Mouse (Mus musculus) c-Kit-positive CD71-positive TER-119-negative erythroid progenitor cells, embryonic 14.5 days (primary cell): ENCODE results near the gene Trappc2.

ENCODE experiments used
- DNase-seq: peaks from one replicate; pipeline ENCODE4 v3.0.0-alpha.2; 2013; ENCODE audit warnings: low read depth

Trappc2 gene

GRCm38 (mm10) chrX:166440036-166440615 is at the start of gene Trappc2:
Gene Trappc2 (plus strand): TSS chrX:166440574.
- no peak for DNase-seq

GRCm38 (mm10) chrX:166393753-166394152 is 46.6 kb upstream of the Trappc2 start:
- DNase-seq, result no peak

GRCm38 (mm10) chrX:166407865-166408264 is 32.5 kb upstream of the Trappc2 start:
- peak; percentile 24 for DNase-seq

DNA sequence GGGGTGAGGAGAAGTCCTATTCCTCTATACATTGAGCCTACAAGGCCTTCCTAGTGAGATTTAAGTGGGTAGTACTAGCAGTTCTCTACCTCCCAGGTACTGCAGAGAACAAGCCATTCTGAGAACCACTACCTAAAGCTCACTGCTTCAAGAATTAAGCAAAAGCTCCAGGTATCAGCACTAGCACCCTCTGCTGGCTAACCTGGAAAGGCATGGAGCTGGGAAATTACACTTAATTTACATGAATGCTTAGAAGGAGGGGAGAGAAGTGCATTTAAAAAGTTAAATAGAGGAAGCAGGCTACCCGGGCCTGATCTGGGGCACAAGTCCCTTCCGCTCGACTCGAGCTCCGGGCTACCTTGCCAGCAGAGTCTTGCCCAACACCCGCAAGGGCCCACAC is 24.2 kb upstream of the Trappc2 start:
- DNase-seq, result no peak

- no peak for DNase-seq
These were observed 5.6 kb upstream of the Trappc2 start for GRCm38 (mm10) chrX:166434812-166435211.

DNA sequence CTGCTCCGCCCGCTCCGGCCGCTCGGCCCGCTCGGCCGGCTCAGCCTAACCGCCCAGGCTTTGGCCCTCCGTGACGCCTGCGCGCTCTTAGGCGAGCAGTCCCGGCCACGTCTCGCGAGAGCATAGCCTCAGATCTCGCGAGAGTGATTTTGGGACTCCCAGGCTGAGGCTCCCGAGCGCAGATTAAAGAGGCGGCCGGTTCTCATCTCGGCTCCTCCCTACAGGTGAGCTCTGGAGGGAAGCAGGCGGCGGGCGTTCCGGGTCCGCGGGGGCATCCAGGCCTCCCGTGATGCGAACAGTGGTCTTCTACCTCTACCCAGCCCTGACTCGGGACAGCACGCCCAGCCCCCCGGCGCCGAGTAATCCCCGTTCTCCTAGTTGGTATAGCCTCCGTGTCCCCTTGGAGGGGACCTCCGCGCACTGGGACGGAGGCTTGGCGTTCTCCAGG is 266 bp downstream of the Trappc2 start, which contains the start of gene Ofd1:
Gene Ofd1, minus strand, starts transcription at position 89 of the 448 bp plus-strand sequence.
- DNase-seq, result peak; percentile 79

DNA sequence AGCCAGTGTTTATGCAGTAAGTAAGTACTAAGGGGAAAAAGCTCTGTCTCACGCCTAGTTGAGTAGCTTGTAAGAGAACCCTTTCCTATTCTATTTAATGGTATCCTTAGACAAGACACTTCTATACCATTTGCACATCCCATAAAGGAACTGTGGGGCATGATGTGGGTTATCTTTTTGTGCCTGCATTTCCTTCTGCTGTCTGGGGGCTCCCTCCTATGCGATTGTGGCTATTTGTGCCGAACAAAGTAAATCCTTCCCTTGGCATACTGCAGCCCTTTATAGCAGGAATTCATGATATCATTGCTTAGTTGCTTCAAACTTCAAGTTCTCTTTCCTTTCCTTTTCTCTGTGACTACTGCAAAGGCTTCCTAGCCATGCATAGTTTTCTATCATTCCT is 4.2 kb downstream of the Trappc2 start:
- no peak for DNase-seq

- no peak for DNase-seq
These were observed 13.2 kb downstream of the Trappc2 start for GRCm38 (mm10) chrX:166453532-166453931.

DNA sequence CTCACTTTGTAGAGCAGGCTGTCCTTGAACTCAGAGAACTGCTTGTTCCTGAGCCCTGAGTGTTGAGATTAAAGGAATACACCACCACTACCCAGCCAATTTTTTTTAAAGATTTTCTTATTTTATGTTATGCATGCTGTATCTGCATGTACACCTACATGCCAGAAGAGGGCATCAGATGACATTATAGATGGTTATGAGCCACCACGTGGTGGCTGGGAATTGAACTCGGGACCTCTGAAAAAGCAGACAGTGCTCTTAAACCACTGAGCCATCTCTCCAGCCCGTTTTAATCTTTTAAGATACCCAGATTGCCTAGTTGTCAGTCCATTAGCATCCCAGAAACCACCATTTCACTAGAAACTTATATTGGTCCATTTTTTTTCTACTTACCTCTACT is 14.0 kb downstream of the Trappc2 start:
- DNase-seq, result no peak

DNA sequence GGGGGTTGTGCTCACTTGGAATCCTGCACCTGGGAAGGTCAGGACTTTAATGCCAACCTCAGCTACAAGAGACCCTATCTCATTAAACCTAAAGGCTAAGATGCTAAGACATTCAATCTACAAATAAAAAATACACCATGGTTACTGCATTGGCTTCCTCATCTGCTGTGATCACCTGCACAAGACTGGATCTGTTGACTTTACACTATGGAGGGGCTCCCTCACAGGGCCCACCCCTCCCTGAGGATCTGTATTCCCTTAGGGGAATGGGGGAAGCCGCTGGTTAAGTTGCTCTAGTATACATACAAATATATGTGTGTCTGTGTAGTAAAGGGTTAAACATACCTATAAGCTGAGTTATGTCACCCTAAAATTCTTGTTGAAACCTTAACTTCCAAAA is 15.2 kb downstream of the Trappc2 start:
- DNase-seq, result no peak

GRCm38 (mm10) chrX:166468321-166468720 is 27.9 kb downstream of the Trappc2 start:
- DNase-seq, result no peak

- DNase-seq, result no peak
These were observed 32.2 kb downstream of the Trappc2 start for GRCm38 (mm10) chrX:166472612-166473011.

DNA sequence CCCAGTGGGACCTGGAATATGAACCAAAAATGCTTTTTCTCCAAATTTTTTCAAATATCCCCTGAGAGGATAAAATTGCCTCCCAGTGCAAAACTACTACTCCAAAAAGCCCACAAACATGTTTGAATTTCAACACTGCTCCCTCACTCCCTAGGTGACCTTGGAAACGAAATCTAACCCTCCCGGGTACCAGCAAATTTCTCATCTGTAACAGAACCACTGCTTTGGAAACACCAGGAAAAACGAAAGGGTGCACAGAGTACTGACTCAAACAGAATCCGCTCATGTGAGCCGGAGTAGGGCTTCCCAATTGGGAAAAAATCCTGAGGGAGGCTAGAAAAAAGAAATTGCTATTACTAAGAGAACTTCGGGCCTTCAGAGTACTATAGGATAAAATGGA is 37.0 kb downstream of the Trappc2 start:
- no peak for DNase-seq

- peak; percentile 15 for DNase-seq
These were observed 38.4 kb downstream of the Trappc2 start for GRCm38 (mm10) chrX:166478631-166479364.

- DNase-seq, result peak; percentile 72
These were observed 39.1 kb downstream of the Trappc2 start, which contains the start of gene Rab9 for GRCm38 (mm10) chrX:166479365-166479983. Gene Rab9 (minus strand): TSS chrX:166479867.

DNA sequence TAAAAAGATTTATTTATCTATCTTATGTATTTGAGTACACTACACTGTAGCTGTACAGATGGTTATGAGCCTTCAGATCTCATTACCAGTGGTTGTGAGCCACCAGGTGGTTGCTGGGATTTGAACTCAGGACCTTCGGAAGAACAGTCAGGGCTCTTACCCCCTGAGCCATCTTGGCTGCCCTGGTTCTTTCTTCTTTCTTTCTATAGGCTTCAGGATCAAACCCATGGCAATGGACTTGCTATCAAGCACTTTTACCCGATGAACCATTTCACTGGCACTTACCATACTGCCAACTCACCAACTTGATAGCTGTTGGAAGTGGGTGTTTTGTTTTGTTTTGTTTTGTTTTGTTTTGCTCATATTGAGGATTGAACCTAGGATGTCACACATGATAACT is 54.7 kb downstream of the Trappc2 start:
- no peak for DNase-seq

DNA sequence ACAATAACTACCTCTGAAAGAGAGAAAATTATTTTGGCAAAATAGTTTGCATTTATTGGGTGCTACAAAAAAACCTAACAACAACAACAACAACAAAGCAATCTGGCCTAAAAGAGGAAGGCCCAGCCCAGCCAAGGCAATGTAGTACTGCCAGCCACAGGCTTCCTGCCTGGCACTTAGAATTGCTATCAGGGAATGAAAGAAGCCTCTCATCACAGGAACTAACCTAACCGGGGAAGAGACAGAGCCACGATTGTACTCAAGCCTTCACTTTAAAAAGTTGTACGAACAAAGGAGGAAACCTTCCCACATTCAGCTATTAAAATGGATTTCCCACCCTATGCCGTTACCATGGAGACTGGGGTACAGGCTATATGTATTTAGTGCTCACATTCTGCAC is 57.4 kb downstream of the Trappc2 start:
- DNase-seq, result no peak

GRCm38 (mm10) chrX:166499496-166500190 is 59.3 kb downstream of the Trappc2 start:
- DNase-seq, result no peak
